Mouse (Mus musculus) stomach, postnatal 0 days (tissue): ENCODE measurements around the gene Itprid2. TPM values are rescaled to one million over a fixed set of nuclear protein-coding genes. Genes with fewer than 3 reads are reported as not detected.

Experiments
- ATAC-seq: fragments of 200-750 bp; cut with Nextera tagmentation; 2 replicates; pipeline ENCODE4 v1.8.0; 2017; ENCODE audit not compliant: low FRiP score, low TSS enrichment
- DNase-seq: peaks from one replicate; pipeline ENCODE4 v3.0.0-alpha.2; 2016; ENCODE audit warnings: low spot score
- H3K27ac ChIP-seq: fragments of 300-500 bp; sonication (generic); replicated peaks from 2 replicates; pipeline ENCODE4 v1.5.1; 2014; ENCODE audit warnings: mild to moderate bottlenecking, control low read depth
- H3K27me3 ChIP-seq: fragments of 300-500 bp; sonication (generic); 2 replicates; pipeline ENCODE4 v1.6.1; 2014; ENCODE audit warnings: low read length; ENCODE audit not compliant: control insufficient read depth, insufficient read depth
- H3K36me3 ChIP-seq: fragments of 300-500 bp; sonication (generic); 2 replicates; pipeline ENCODE4 v1.6.1; 2014; ENCODE audit warnings: low read length, mixed read lengths; ENCODE audit not compliant: control insufficient read depth, insufficient read depth
- H3K4me1 ChIP-seq: fragments of 300-500 bp; sonication (generic); replicated peaks from 2 replicates; pipeline ENCODE4 v1.6.1; 2014; ENCODE audit warnings: antibody characterized with exemption; ENCODE audit not compliant: control insufficient read depth, insufficient read depth
- H3K4me2 ChIP-seq: fragments of 300-500 bp; sonication (generic); replicated peaks from 2 replicates; pipeline ENCODE4 v1.6.1; 2014; ENCODE audit warnings: low read depth, mild to moderate bottlenecking, control low read depth, moderate library complexity
- H3K4me3 ChIP-seq: fragments of 300-500 bp; sonication (generic); 2 replicates; pipeline ENCODE4 v1.5.1; 2014; ENCODE audit warnings: low read depth, low read length, control low read depth
- H3K9ac ChIP-seq: fragments of 300-500 bp; sonication (generic); 2 replicates; pipeline ENCODE4 v1.6.1; 2014; ENCODE audit warnings: mild to moderate bottlenecking, low read length, control low read depth, mixed read lengths
- H3K9me3 ChIP-seq: fragments of 300-500 bp; sonication (generic); 2 replicates; pipeline ENCODE4 v1.6.1; 2016; ENCODE audit warnings: low read length; ENCODE audit not compliant: control insufficient read depth
- CTCF ChIP-seq: IDR thresholded peaks from 2 replicates; pipeline ENCODE4 v1.5.1; 2016; ENCODE audit warnings: antibody characterized with exemption, low read depth, mild to moderate bottlenecking, moderate library complexity
- EP300 ChIP-seq: optimal IDR thresholded peaks from 2 replicates; pipeline ENCODE3; 2016; ENCODE audit warnings: antibody characterized with exemption
- WGBS: fragments of 180-500 bp; shearing (Covaris S2); extraction: QIAGEN DNeasy Blood & Tissue Kit; methylation state at CpG from one replicate; pipeline ENCODE4 v1.1.7; 2014; 5-methylcytosine and 5-hydroxymethylcytosine counted together
- polyA plus RNA-seq: library from polyadenylated mRNA; unstranded; fragments of >200 nt; fragmentation: Nextera tagmentation; extraction: Ambion mirVana; gene quantifications from 2 replicates; pipeline ENCODE4 v1.2.1, GENCODE M21; 2015

Gene Itprid2
- polyA plus RNA-seq, 1 experiment from 2014 or later = 23.3 TPM

DNA sequence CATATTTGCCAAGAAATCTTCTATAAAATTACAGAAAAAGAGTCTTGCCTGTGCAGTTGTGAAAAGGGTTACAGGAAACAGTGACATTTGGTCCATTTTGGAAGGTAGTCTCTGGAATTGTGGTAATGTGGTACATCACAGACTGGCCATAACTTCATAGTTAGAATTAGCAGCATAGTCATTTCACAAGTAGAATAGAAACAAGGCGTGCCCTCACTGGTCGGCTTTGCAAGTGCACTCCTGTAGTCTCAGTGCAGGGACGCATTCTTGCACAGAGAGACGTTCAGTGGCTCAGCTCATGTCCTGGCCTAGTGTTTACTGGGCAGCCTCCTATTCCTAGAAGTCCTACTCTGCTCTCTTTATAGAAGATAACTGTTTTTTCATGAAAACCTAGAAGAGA lies 17.4 kb downstream of the Itprid2 start:
- H3K9me3 ChIP-seq = no peaks in the 10 kb centered on the region
- no peak overlapping the region for H3K27ac ChIP-seq
- H3K36me3 ChIP-seq = peaks cover 7% of the 10 kb centered on the region
- H3K4me3 ChIP-seq = no peak overlapping the region
- no peak for ATAC-seq
- no peaks in the 10 kb centered on the region for H3K4me1 ChIP-seq
- 62% methylated on average over 4 of the region's 4 CpGs for WGBS
- no peak overlapping the region for H3K4me2 ChIP-seq
- H3K9ac ChIP-seq = no peak overlapping the region
- no peak for DNase-seq
- H3K27me3 ChIP-seq = no peaks in the 10 kb centered on the region
- TF ChIP-seq EP300 (no peak), CTCF (no peak)

DNA sequence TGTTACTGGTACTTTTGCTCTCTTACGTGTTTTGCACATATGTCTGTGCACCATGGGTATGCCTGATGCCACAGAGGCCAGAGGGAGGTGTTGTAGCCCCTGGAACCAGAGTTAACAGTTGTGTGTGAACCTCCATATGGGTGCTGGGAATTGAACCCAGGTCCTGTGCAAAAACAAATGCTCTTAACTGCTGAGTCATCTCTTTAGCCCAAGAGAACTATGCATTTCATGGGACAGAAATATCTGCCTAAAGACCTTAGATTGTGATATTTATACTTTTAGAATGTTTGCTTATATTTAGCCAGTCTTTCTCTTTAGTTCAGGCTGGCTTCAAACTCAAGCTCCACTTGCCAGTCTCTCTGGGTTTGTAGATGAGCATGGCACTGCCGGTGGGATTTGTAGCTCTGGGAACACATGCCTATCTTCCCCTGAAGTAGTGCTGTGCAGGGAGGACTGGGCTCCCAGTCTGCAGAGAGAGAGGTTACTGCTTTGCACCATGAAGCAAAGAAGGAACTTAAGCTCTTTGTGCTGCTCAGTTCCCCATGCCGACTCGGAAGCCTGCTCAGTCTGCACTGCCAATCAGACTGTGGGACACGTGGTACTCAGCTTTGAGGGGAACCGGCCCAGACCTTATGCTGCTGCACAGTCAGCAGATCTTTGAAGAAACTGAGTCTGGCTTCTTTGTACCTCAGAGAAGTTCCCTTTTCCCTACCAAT lies 18.1 kb downstream of the Itprid2 start:
- Histone ChIP-seq H3K4me2 (no peak overlapping the region), H3K27ac (no peak overlapping the region), H3K9me3 (no peaks in the 10 kb centered on the region), H3K27me3 (no peaks in the 10 kb centered on the region), H3K4me1 (no peaks in the 10 kb centered on the region), H3K9ac (no peak overlapping the region), H3K36me3 (peaks cover 13% of the 10 kb centered on the region), H3K4me3 (no peak overlapping the region)
- TF ChIP-seq CTCF = no peak
- TF ChIP-seq EP300 = no peak
- WGBS = 74% methylated on average over 6 of the region's 6 CpGs
- ATAC-seq (peak; percentile 47), DNase-seq (no peak)

DNA sequence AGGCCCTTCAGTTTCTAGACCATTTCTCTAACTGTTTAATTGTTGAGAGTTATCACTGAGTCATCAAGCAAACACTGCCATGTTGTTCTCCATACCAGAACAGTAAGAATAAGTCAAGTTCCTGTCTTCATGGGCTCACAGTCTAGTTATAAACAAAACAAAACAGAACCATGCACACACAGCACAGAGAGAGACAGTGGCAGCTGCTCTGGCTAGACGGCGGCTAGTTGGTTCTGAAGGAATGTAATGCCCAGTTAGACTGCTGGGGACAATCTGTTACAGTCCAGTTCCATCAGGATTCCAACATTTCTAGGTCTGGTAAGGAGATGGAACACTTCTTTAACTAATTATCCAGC lies 18.6 kb downstream of the Itprid2 start:
- no peak for DNase-seq
- H3K4me1 ChIP-seq = no peaks in the 10 kb centered on the region
- peaks cover 19% of the 10 kb centered on the region for H3K36me3 ChIP-seq
- ATAC-seq = peak; percentile 56; the same call in 1 of the 2 replicates
- no peaks in the 10 kb centered on the region for H3K27me3 ChIP-seq
- no peak for TF ChIP-seq EP300
- TF ChIP-seq CTCF = no peak
- H3K4me3 ChIP-seq = no peak overlapping the region
- 64% methylated on average over 2 of the region's 2 CpGs for WGBS
- no peak overlapping the region for H3K4me2 ChIP-seq
- no peak overlapping the region for H3K27ac ChIP-seq
- H3K9me3 ChIP-seq = no peaks in the 10 kb centered on the region
- no peak overlapping the region for H3K9ac ChIP-seq

DNA sequence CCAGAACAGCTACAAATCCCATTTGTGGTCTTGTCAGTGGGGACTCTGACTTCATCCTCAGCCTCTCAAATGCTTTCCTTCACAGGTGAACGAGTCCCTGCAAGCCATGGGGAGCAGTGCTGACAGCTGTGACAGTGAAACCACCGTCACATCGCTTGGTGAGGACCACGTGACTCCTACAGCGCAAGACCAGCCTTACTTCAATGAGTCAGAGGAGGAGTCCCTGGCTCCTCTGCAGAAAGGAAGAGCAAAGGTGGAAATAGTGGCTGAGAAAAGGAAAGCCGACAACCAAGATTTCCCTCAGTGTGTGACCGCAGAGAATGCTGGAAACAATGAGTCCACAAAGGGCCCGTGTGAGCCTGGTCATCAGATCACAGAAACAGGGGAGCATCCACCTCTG lies 21.9 kb downstream of the Itprid2 start:
- H3K9me3 ChIP-seq = no peaks in the 10 kb centered on the region
- peaks cover 34% of the 10 kb centered on the region for H3K36me3 ChIP-seq
- H3K4me3 ChIP-seq = no peak overlapping the region
- no peak overlapping the region for H3K9ac ChIP-seq
- no peak overlapping the region for H3K4me2 ChIP-seq
- H3K27ac ChIP-seq = no peak overlapping the region
- ATAC-seq = peak; percentile 45; the same call in 1 of the 2 replicates
- DNase-seq = no peak
- no peaks in the 10 kb centered on the region for H3K27me3 ChIP-seq
- TF ChIP-seq EP300 (no peak), CTCF (no peak)
- 76% methylated on average over 8 of the region's 8 CpGs for WGBS
- no peaks in the 10 kb centered on the region for H3K4me1 ChIP-seq

GRCm38 (mm10) chr2:79660417-79661185 lies 25.4 kb downstream of the Itprid2 start:
- H3K9me3 ChIP-seq = no peaks in the 10 kb centered on the region
- ATAC-seq = no peak
- 91% methylated on average over 12 of the region's 12 CpGs for WGBS

DNA sequence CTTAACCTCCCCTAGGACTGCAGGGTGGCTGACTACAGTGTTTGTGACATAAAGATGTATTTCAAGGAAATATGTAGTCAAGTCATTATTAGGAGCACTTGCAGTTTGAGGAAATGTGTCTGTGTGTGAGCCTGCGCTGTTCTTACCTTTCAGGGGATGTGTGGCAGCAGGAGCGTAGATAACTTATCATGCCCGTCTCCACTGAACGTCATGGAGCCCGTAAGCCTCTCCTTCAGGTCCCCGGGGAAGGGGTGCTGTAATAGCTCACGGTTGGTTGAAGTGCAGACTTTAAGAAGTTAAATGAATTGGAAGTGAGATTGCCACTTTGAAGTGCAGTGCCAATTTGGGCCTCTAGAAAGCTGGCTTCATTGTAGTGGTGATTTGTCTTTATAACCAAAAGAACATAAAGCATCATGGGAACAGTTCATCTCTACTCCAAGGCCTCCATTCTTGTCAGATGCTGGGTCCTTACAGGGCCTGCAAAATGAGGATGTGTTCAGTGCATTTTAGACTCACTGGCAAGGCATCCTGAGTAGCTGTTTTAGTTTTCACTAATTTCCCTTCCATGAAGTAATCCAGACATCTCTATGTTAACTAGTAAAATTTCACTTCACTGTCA lies 26.4 kb downstream of the Itprid2 start:
- WGBS = 64% methylated on average over 7 of the region's 7 CpGs
- Histone ChIP-seq H3K36me3 (peaks cover 35% of the 10 kb centered on the region), H3K9ac (no peak overlapping the region), H3K27me3 (no peaks in the 10 kb centered on the region), H3K4me3 (no peak overlapping the region), H3K4me2 (no peak overlapping the region), H3K9me3 (no peaks in the 10 kb centered on the region), H3K27ac (no peak overlapping the region), H3K4me1 (no peaks in the 10 kb centered on the region)
- no peak for DNase-seq
- no peak for ATAC-seq
- TF ChIP-seq EP300 = no peak

More at GRCm38 (mm10) chr2:79660417-79661185, 25.4 kb downstream of the Itprid2 start:
- Histone ChIP-seq H3K4me2 (no peak overlapping the region), H3K4me3 (no peak overlapping the region), H3K27me3 (no peaks in the 10 kb centered on the region), H3K27ac (no peak overlapping the region), H3K36me3 (peaks cover 36% of the 10 kb centered on the region), H3K4me1 (no peaks in the 10 kb centered on the region), H3K9ac (no peak overlapping the region)
- DNase-seq = no peak
- TF ChIP-seq CTCF (no peak), EP300 (no peak)
